In the genomic region with DNA sequence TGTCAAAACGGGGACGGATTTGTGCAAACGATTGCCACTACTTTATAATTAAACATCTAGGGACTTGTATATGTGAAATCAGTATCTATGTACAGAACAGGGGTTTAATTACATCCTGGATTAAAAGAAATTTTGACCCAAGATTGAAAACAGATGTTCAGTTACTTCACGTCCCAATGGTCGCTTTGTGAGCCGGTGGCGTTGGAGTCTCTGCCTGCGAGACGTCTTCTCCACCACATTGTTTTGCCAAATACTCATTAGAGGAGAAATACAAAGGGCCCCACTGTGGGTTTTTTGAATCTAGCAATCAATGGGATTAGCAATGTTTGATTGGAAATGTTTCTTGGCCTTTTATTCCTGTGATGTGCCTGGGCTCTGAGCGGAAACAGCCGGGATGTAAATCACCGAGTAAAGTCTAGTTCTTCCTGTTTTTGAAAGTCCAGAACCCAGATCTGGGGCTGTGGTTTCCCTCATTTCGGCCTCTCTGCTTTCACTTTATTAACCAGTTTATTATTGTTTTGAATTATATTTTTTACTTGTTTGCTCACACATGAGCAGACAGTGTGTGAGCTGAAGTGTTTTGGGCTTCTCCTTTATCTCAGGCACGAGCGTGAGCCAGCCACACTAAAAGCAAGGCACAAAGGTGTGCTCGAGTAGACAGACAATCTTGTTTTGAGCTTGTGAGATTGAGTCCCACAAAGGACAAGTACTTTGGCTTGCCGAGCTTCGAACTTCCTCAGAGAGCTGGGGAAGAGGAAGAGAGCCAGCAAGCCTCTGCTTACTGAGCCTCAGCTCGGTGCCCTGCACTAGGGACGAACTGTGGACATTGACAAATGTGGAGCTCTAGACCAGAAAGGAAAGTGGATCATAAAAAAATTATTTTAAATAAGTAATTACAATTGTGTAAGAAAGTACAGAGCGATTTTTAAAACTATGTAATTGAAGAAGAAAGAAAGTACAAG, we compare ENCODE assay signal across 9 mouse cellular contexts. TPM values are rescaled to one million over a fixed set of nuclear protein-coding genes. Genes with fewer than 3 reads are reported as not detected.
DNase-seq lines count a peak whose midpoint lies in the region; ATAC-seq and TF ChIP-seq lines count a peak whose summit lies in the region.
"Had no signal": no experiment of that assay in that cellular context is flagged by ENCODE, and none has a peak within 500 bp of the region (broad histone marks: within the 10 kb centered on the region; RNA-seq: fewer than 3 reads in every experiment).

No protein-coding gene starts in this region.

- H3K4me2 ChIP-seq in forebrain, embryonic 11.5 days (ENCODE audit: low read depth, low read length, severe bottlenecking): peak overlapping the region; percentile 28; the same call in 1 of the 2 replicates
- no peak overlapping the region for H3K4me2 ChIP-seq in forebrain, postnatal 0 days (ENCODE audit: low read depth)

- TF ChIP-seq CTCF in forebrain, postnatal 0 days (IDR thresholded peaks at IDR 0.05; ENCODE audit: low read depth): no peak

- WGBS in forebrain, embryonic 11.5 days: 31% methylated on average over 21 of the region's 21 CpGs
- WGBS in forebrain, postnatal 0 days: 26% methylated on average over 21 of the region's 21 CpGs

- no peak overlapping the region for H3K27ac ChIP-seq in forebrain, embryonic 11.5 days (ENCODE audit: low read depth, low read length)
- H3K27ac ChIP-seq in forebrain, postnatal 0 days (ENCODE audit: low read depth, low read length): no peak overlapping the region
- peak overlapping the region; percentile 88 for H3K27ac ChIP-seq in brown adipose tissue, adult 24 weeks (replicated peaks; ENCODE audit: low read depth, low read length)

- H3K27me3 ChIP-seq in forebrain, embryonic 11.5 days (ENCODE audit: control insufficient read depth, insufficient read depth, low read length): no peaks in the 10 kb centered on the region; the same call in 1 of the 2 replicates
- H3K27me3 ChIP-seq in forebrain, postnatal 0 days (ENCODE audit: insufficient read depth, low read length): no peaks in the 10 kb centered on the region

- DNase-seq in forebrain, embryonic 11.5 days (ENCODE audit: low spot score): peak; percentile 58
- DNase-seq in forebrain, postnatal 0 days: no peak
- DNase-seq in hindlimb bud, embryonic 11.5 days (ENCODE audit: extremely low spot score, low read depth, low spot score): peak; percentile 50
- DNase-seq in ovary, adult 18-20 months (ENCODE audit: low spot score): no peak
- DNase-seq in thymus, adult 18-20 months: no peak
- no peak for DNase-seq in layer of hippocampus, adult 11-12 months (ENCODE audit: low spot score)
- DNase-seq: lung, postnatal 14 days had no signal

- no peaks in the 10 kb centered on the region; the same call in 1 of the 2 replicates for H3K9me3 ChIP-seq in forebrain, embryonic 11.5 days (ENCODE audit: control insufficient read depth, low read length)
- no peaks in the 10 kb centered on the region for H3K9me3 ChIP-seq in forebrain, postnatal 0 days (ENCODE audit: low read length)

- H3K4me1 ChIP-seq in forebrain, embryonic 11.5 days (replicated peaks; ENCODE audit: control insufficient read depth, insufficient read depth, low read length): peaks cover 4% of the 10 kb centered on the region; the same call in 1 of the 2 replicates
- no peaks in the 10 kb centered on the region for H3K4me1 ChIP-seq in forebrain, postnatal 0 days (ENCODE audit: insufficient read depth)
- peaks cover 17% of the 10 kb centered on the region for H3K4me1 ChIP-seq in brown adipose tissue, adult 24 weeks (ENCODE audit: control insufficient read depth, insufficient read depth, insufficient read length, low read length)

- H3K36me3 ChIP-seq in forebrain, embryonic 11.5 days (ENCODE audit: control insufficient read depth, insufficient read depth, low read length): no peaks in the 10 kb centered on the region
- no peaks in the 10 kb centered on the region for H3K36me3 ChIP-seq in forebrain, postnatal 0 days (ENCODE audit: insufficient read depth)

- no peak overlapping the region for H3K4me3 ChIP-seq in forebrain, embryonic 11.5 days (ENCODE audit: low read depth, low read length)
- H3K4me3 ChIP-seq in forebrain, postnatal 0 days (ENCODE audit: low read depth, low read length): no peak overlapping the region
- H3K4me3 ChIP-seq in brown adipose tissue, adult 24 weeks (ENCODE audit: insufficient read depth, low read depth, low read length): no peak overlapping the region

- no peak for ATAC-seq in forebrain, embryonic 11.5 days (replicated peaks; ENCODE audit: low FRiP score)
- ATAC-seq in forebrain, postnatal 0 days: no peak
- ATAC-seq in megakaryocyte, adult 5-6 weeks (ENCODE audit: poor library complexity, severe bottlenecking): peak; percentile 88

- H3K9ac ChIP-seq in forebrain, embryonic 11.5 days (ENCODE audit: low read length): no peak overlapping the region
- H3K9ac ChIP-seq in forebrain, postnatal 0 days: no peak overlapping the region

RNA-seq across cellular contexts. Expression of a gene that starts 22.9 kb away (rescaled TPM):
- 20.9 and 24.4 TPM in 2 replicates for polyA plus RNA-seq in forebrain, embryonic 11.5 days (2014; fragmentation: Nextera tagmentation; extraction: Ambion mirVana)
- 21.8 and 26.4 TPM in 2 replicates for total RNA-seq in forebrain, postnatal 0 days (2014; rRNA removed)
- 7.2 and 7.8 TPM in 2 replicates for polyA plus RNA-seq in forebrain, postnatal 0 days (2015; fragmentation: Nextera tagmentation; extraction: Ambion mirVana)
- 9.2 and 11.4 TPM in 2 replicates for polyA plus RNA-seq in brown adipose tissue, adult 24 weeks (2012; ENCODE audit: insufficient read depth, insufficient read length, missing spikeins)
- 0.50 and 1.2 TPM in 2 replicates for total RNA-seq in megakaryocyte, adult 5-6 weeks (2015)
- 0.16 TPM in 1 of 2 replicates, not detected in the other for total RNA-seq in megakaryocyte, adult 5-6 weeks (2017)

Comparison
In these comparisons a context has a peak if more than half of its experiments do, and no peak if none do; other contexts are left out.
1. DNase-seq: peak in forebrain, embryonic 11.5 days (single experiment) and hindlimb bud, embryonic 11.5 days (single experiment); none in forebrain, postnatal 0 days (single experiment), ovary, adult 18-20 months (single experiment), thymus, adult 18-20 months (0 of 2) and layer of hippocampus, adult 11-12 months (single experiment).